Mouse (Mus musculus) liver, embryonic 13.5 days (tissue): ENCODE measurements around the gene Myoz1. TPM values are rescaled to one million over a fixed set of nuclear protein-coding genes. Genes with fewer than 3 reads are reported as not detected.

Experiments
- ATAC-seq: fragments of 200-750 bp; cut with Nextera tagmentation; 2 replicates; pipeline ENCODE4 v1.8.0; 2017; ENCODE audit warnings: low read depth, mild to moderate bottlenecking, moderate number of reproducible peaks, moderate library complexity
- DNase-seq: peaks from one replicate; pipeline ENCODE4 v3.0.0; 2022
- H3K27ac ChIP-seq: fragments of 300-500 bp; sonication (generic); 2 replicates; pipeline ENCODE4 v1.5.1; 2015; ENCODE audit warnings: moderate library complexity, mild to moderate bottlenecking, inconsistent platforms
- H3K27me3 ChIP-seq: fragments of 300-500 bp; sonication (generic); 2 replicates; pipeline ENCODE4 v1.6.1; 2015; ENCODE audit warnings: mild to moderate bottlenecking, inconsistent platforms
- H3K36me3 ChIP-seq: fragments of 300-500 bp; sonication (generic); 2 replicates; pipeline ENCODE4 v1.6.1; 2015; ENCODE audit warnings: mild to moderate bottlenecking, inconsistent platforms
- H3K4me1 ChIP-seq: fragments of 300-500 bp; sonication (generic); replicated peaks from 2 replicates; pipeline ENCODE4 v1.6.1; 2015; ENCODE audit warnings: inconsistent platforms
- H3K4me2 ChIP-seq: fragments of 300-500 bp; sonication (generic); 2 replicates; pipeline ENCODE4 v1.6.1; 2015; ENCODE audit warnings: inconsistent platforms, mild to moderate bottlenecking, moderate library complexity
- H3K4me3 ChIP-seq: fragments of 300-500 bp; sonication (generic); replicated peaks from 2 replicates; pipeline ENCODE4 v1.5.1; 2015; ENCODE audit warnings: mild to moderate bottlenecking, inconsistent platforms
- H3K9ac ChIP-seq: fragments of 300-500 bp; sonication (generic); 2 replicates; pipeline ENCODE4 v1.6.1; 2015; ENCODE audit warnings: mild to moderate bottlenecking, inconsistent platforms
- H3K9me3 ChIP-seq: fragments of 300-500 bp; sonication (generic); replicated peaks from 2 replicates; pipeline ENCODE4 v1.6.1; 2016; ENCODE audit warnings: inconsistent platforms
- WGBS: fragments of 180-500 bp; shearing (Covaris S2); methylation state at CpG from one replicate; pipeline ENCODE4 v1.1.7; 2015; ENCODE audit not compliant: insufficient replicate concordance; 5-methylcytosine and 5-hydroxymethylcytosine counted together
- microRNA-seq: library from miRNA; unstranded; fragments of <30 nt; microRNA quantifications from one replicate; pipeline ENCODE4, GENCODE M21; 2016
- polyA plus RNA-seq: library from polyadenylated mRNA; unstranded; fragments of >200 nt; fragmentation: Nextera tagmentation; extraction: Ambion mirVana; gene quantifications from 2 replicates; pipeline ENCODE4 v1.2.1, GENCODE M21; 2015

Myoz1 gene
- polyA plus RNA-seq, 1 experiment from 2014 or later, result 0.29 TPM

GRCm38 (mm10) chr14:20612820-20613219 is 43.5 kb downstream of the Myoz1 start:
- no peak overlapping the region for H3K27ac ChIP-seq
- DNase-seq, result no peak
- WGBS, result 87% methylated on average over 1 of the region's 1 CpGs
- H3K9ac ChIP-seq, result no peak overlapping the region
- no peak overlapping the region for H3K4me2 ChIP-seq
- H3K27me3 ChIP-seq, result no peaks in the 10 kb centered on the region
- no peak overlapping the region for H3K4me3 ChIP-seq
- H3K36me3 ChIP-seq, result no peaks in the 10 kb centered on the region
- peaks cover 36% of the 10 kb centered on the region for H3K4me1 ChIP-seq
- no peak for ATAC-seq
- H3K9me3 ChIP-seq, result no peaks in the 10 kb centered on the region

DNA sequence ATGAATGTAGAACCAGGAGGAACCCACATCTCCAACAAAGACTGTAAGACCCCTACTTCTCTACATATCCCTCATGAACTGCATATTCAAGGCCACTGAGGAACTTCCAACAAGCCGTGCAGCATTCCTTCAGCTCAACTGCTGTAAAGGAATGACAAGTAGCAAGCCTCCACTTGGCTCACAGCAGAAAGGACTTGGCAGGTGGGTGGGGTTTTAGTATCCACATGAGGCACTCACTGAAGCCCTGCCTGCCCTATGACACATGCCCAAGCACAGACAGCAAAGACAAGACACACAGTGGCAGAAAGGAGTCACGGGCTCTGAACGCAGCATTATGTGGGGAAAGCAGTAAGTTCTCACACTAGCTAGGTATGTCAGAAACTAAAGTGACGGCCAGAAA is 46.2 kb downstream of the Myoz1 start:
- Histone ChIP-seq H3K9me3 (no peaks in the 10 kb centered on the region), H3K27me3 (no peaks in the 10 kb centered on the region), H3K9ac (no peak overlapping the region), H3K4me3 (no peak overlapping the region), H3K4me2 (no peak overlapping the region), H3K36me3 (no peaks in the 10 kb centered on the region), H3K4me1 (peaks cover 18% of the 10 kb centered on the region), H3K27ac (no peak overlapping the region)
- DNase-seq, result no peak
- 84% methylated on average over 4 of the region's 4 CpGs for WGBS
- no peak for ATAC-seq

GRCm38 (mm10) chr14:20609519-20609918 is 46.8 kb downstream of the Myoz1 start:
- no peak overlapping the region for H3K4me2 ChIP-seq
- no peak overlapping the region for H3K9ac ChIP-seq
- H3K36me3 ChIP-seq, result no peaks in the 10 kb centered on the region
- no peaks in the 10 kb centered on the region for H3K27me3 ChIP-seq
- DNase-seq, result no peak
- no peak for ATAC-seq
- peaks cover 13% of the 10 kb centered on the region for H3K4me1 ChIP-seq
- WGBS, result 67% methylated on average over 3 of the region's 3 CpGs
- no peaks in the 10 kb centered on the region for H3K9me3 ChIP-seq
- H3K4me3 ChIP-seq, result no peak overlapping the region
- H3K27ac ChIP-seq, result no peak overlapping the region

- Histone ChIP-seq H3K4me3 (no peak overlapping the region), H3K4me2 (no peak overlapping the region), H3K27me3 (no peaks in the 10 kb centered on the region), H3K4me1 (peaks cover 6% of the 10 kb centered on the region), H3K9me3 (no peaks in the 10 kb centered on the region), H3K9ac (no peak overlapping the region), H3K36me3 (no peaks in the 10 kb centered on the region), H3K27ac (no peak overlapping the region)
- no peak for ATAC-seq
- WGBS, result 74% methylated on average over 9 of the region's 9 CpGs
- DNase-seq, result no peak
Measured at GRCm38 (mm10) chr14:20607396-20608126, 48.8 kb downstream of the Myoz1 start.

DNA sequence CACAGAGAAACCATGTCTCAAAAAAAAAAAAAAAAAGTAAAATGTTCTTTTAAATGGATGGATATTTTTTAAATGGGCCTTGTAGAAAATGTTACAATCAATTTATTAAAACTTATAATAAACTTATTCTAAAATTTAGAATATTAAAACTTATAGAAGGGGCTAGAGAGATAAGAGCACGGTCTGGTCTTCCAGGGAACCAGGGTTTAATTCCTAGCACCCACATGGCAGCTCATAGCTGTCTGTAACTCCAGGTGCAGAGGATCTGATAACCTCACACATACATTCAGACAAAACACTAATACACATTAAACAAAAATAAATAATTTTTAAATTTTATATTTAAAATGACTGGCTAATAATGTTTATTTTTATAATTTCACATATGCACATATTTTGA is 55.1 kb downstream of the Myoz1 start:
- Histone ChIP-seq H3K36me3 (no peaks in the 10 kb centered on the region), H3K27me3 (no peaks in the 10 kb centered on the region), H3K4me1 (peaks cover 44% of the 10 kb centered on the region), H3K4me3 (no peak overlapping the region), H3K9me3 (no peaks in the 10 kb centered on the region), H3K27ac (no peak overlapping the region), H3K4me2 (no peak overlapping the region), H3K9ac (no peak overlapping the region)
- WGBS, result 34% methylated on average over 1 of the region's 1 CpGs
- no peak for DNase-seq
- no peak for ATAC-seq

DNA sequence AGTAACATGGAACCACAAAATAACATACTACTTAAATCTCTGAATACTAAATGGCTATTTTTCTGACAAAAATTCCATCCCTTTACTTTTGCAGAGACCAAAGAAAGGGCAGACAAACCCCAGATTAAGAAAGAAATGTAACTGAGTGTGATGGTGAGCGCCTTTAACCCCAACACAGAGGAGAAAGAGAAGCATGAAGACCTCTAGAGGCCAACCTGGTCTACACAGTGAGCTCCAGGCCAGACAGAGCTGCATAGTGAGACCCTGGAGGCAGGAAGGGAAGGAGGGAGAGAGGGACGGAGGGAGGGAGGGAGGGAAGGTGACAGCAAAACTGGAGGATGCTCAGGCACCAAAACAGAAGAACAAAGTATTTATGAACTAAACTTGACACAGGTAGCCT is 56.1 kb downstream of the Myoz1 start:
- 60% methylated on average over 2 of the region's 2 CpGs for WGBS

DNA sequence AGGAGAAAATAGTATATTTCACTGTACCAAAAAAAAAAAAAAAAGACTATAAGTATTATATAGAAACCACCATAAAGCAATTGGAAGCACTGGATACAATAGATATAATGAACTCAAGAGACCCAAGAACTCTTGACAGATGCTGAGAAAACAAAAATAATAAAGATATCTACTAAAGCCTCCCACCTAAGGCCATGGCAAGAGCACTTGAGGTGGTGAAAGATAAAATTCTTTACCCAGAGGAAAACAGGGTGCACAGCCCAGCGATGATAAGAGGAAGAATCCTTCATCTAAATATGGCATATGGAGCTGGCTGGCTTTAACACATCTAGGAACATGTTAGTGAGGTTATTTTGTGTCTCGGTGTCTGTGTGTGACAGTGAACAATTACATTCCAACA is 56.8 kb downstream of the Myoz1 start:
- H3K4me3 ChIP-seq, result no peak overlapping the region

More for the DNA sequence above, 56.1 kb downstream of the Myoz1 start:
- H3K27ac ChIP-seq, result peak overlapping the region; percentile 80
- ATAC-seq (peak; percentile 69), DNase-seq (no peak)
- peak overlapping the region; percentile 11; the same call in 1 of the 2 replicates for H3K9ac ChIP-seq
- H3K27me3 ChIP-seq, result no peaks in the 10 kb centered on the region
- peaks cover 52% of the 10 kb centered on the region for H3K4me1 ChIP-seq
- H3K4me3 ChIP-seq, result no peak overlapping the region
- H3K4me2 ChIP-seq, result no peak overlapping the region
- H3K36me3 ChIP-seq, result no peaks in the 10 kb centered on the region
- H3K9me3 ChIP-seq, result no peaks in the 10 kb centered on the region

More for the DNA sequence above, 56.8 kb downstream of the Myoz1 start:
- H3K4me1 ChIP-seq, result peaks cover 57% of the 10 kb centered on the region
- ATAC-seq, result peak; percentile 97
- no peak overlapping the region for H3K9ac ChIP-seq
- H3K36me3 ChIP-seq, result no peaks in the 10 kb centered on the region
- H3K27ac ChIP-seq, result peak overlapping the region; percentile 88
- peak; percentile 64 for DNase-seq
- 23% methylated on average over 2 of the region's 2 CpGs for WGBS
- no peaks in the 10 kb centered on the region for H3K27me3 ChIP-seq
- H3K9me3 ChIP-seq, result no peaks in the 10 kb centered on the region
- H3K4me2 ChIP-seq, result 0 out of 2 replicates have a peak overlapping the region, but pooled peaks have one; percentile 3

Small RNA genes lying within 50 kb of the gene (microRNA-seq; reads per million reads assigned to microRNA genes)
- gene Mir6946, result 1.2 reads per million

Other genes starting within 250 kb of the Myoz1 start
- not detected in 2 replicates for gene Cfap70, start 204.3 kb downstream of the Myoz1 start, polyA plus RNA-seq
- gene Anxa7, start 176.4 kb downstream of the Myoz1 start, polyA plus RNA-seq, result 47.0 and 50.3 TPM in 2 replicates
- 0.29 and 0.39 TPM in 2 replicates for gene Mss51, start 159.6 kb downstream of the Myoz1 start, polyA plus RNA-seq
- gene Ppp3cb, start 110.0 kb downstream of the Myoz1 start, polyA plus RNA-seq, result 21.3 and 24.5 TPM in 2 replicates
- gene Usp54, start 15.5 kb downstream of the Myoz1 start, polyA plus RNA-seq, result 1.0 and 1.2 TPM in 2 replicates
- 0.41 and 0.51 TPM in 2 replicates for gene Synpo2l, start 11.8 kb upstream of the Myoz1 start, polyA plus RNA-seq
- gene Sec24c, start 17.8 kb upstream of the Myoz1 start, polyA plus RNA-seq, result 30.2 and 38.4 TPM in 2 replicates
- gene Fut11, start 38.4 kb upstream of the Myoz1 start, polyA plus RNA-seq, result 6.5 and 7.3 TPM in 2 replicates
- 133 and 150 TPM in 2 replicates for gene Chchd1, start 46.5 kb upstream of the Myoz1 start, polyA plus RNA-seq
- 4.0 and 4.6 TPM in 2 replicates for gene Zswim8, start 51.0 kb upstream of the Myoz1 start, polyA plus RNA-seq
- 14.2 and 16.6 TPM in 2 replicates for gene Ndst2, start 78.0 kb upstream of the Myoz1 start, polyA plus RNA-seq
- 10.6 and 10.7 TPM in 2 replicates for gene Camk2g, start 137.5 kb upstream of the Myoz1 start, polyA plus RNA-seq
- 0.74 and 0.76 TPM in 2 replicates for gene Plau, start 180.1 kb upstream of the Myoz1 start, polyA plus RNA-seq